Mouse (Mus musculus): ENCODE measurements around the gene Fam171a2. TPM values are rescaled to one million over a fixed set of nuclear protein-coding genes. Genes with fewer than 3 reads are reported as not detected.

Gene Fam171a2
- polyA plus RNA-seq, 1 experiment from 2014 or later = 8.8 TPM

DNA sequence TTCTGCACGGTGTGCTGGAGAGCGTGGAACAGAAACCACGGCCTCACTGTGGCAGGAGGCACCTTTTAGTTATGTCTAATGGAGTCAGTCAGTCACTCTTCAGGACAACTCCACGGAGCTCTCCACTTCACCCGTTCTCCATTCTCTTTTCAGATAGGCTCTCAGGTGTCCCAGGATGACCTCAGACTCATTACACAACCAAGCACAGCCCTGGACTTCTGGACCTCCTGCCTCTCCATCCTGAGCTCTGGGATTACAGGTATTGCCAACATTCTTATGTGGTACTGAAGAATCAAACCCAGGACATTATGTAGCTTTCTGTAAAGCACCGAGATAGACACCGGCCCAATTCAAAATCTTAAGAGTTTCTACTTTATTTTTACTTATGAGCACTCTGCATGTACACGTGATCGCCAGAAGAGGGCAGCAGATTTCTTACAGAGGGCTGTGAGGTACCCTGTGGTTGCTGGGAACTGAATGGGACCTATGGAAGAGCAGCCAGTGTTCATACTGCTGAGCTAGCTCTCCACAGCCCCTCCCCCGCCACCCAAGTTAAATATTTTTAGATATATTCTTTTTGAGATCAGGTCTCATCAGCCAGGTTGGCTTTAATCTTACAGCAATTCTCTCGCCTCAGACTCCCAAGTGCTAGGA is 39.4 kb upstream of the Fam171a2 start:
- H3K9ac ChIP-seq (replicated peaks; ENCODE audit: low read length) = no peak overlapping the region
- DNase-seq (ENCODE audit: low spot score) = peak; percentile 83
- no peaks in the 10 kb centered on the region for H3K9me3 ChIP-seq (replicated peaks; ENCODE audit: control insufficient read depth, low read length)
- no peak overlapping the region for H3K4me3 ChIP-seq (ENCODE audit: low read depth, low read length)
- H3K4me1 ChIP-seq (ENCODE audit: control insufficient read depth, insufficient read depth, low read length) = no peaks in the 10 kb centered on the region
- 73% methylated on average over 11 of the region's 11 CpGs for WGBS
- H3K27me3 ChIP-seq (ENCODE audit: control insufficient read depth, insufficient read depth, low read length) = no peaks in the 10 kb centered on the region
- no peak overlapping the region for H3K27ac ChIP-seq (replicated peaks; ENCODE audit: low read depth, low read length)
- H3K4me2 ChIP-seq (ENCODE audit: low read depth, low read length) = no peak overlapping the region
- no peak; the same call in 1 of the 2 replicates for ATAC-seq (replicated peaks; ENCODE audit: insufficient number of reproducible peaks, low FRiP score, low TSS enrichment, low read depth)
- no peaks in the 10 kb centered on the region; the same call in 1 of the 2 replicates for H3K36me3 ChIP-seq (replicated peaks; ENCODE audit: control insufficient read depth, insufficient read depth, low read depth, low read length)

DNA sequence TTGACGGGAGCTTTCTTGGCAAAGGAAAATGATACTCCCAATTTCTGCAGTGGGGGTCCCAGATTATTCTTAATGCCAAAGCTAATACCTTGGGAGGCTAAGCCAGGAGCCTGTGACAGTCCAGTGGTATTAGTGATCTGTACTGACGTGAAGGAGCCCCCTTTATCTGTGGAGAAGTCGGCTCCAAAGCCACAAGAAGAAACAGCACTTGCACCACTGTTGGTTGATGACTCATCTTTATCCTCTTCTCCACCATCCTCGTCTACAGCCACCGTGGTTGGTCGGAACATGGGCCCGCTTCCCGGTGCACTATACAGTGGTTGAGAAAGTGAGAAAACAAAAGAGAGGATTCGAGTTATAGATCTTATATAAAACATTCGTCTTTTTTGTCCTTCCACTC is 34.3 kb upstream of the Fam171a2 start:
- Histone ChIP-seq H3K9ac (replicated peaks; ENCODE audit: low read length) (no peak overlapping the region), H3K36me3 (replicated peaks; ENCODE audit: control insufficient read depth, insufficient read depth, low read depth, low read length) (peaks cover 17% of the 10 kb centered on the region), H3K4me2 (ENCODE audit: low read depth, low read length) (no peak overlapping the region), H3K27me3 (ENCODE audit: control insufficient read depth, insufficient read depth, low read length) (no peaks in the 10 kb centered on the region), H3K27ac (replicated peaks; ENCODE audit: low read depth, low read length) (no peak overlapping the region), H3K4me3 (ENCODE audit: low read depth, low read length) (no peak overlapping the region), H3K9me3 (replicated peaks; ENCODE audit: control insufficient read depth, low read length) (no peaks in the 10 kb centered on the region), H3K4me1 (ENCODE audit: control insufficient read depth, insufficient read depth, low read length) (no peaks in the 10 kb centered on the region)
- 92% methylated on average over 10 of the region's 10 CpGs for WGBS
- ATAC-seq (replicated peaks; ENCODE audit: insufficient number of reproducible peaks, low FRiP score, low TSS enrichment, low read depth) (no peak), DNase-seq (ENCODE audit: low spot score) (no peak)

- H3K4me2 ChIP-seq (ENCODE audit: low read depth, low read length) = no peak overlapping the region
- no peak overlapping the region for H3K27ac ChIP-seq (replicated peaks; ENCODE audit: low read depth, low read length)
- 85% methylated on average over 4 of the region's 4 CpGs for WGBS
- ATAC-seq (replicated peaks; ENCODE audit: insufficient number of reproducible peaks, low FRiP score, low TSS enrichment, low read depth) (no peak), DNase-seq (ENCODE audit: low spot score) (no peak)
- no peak overlapping the region for H3K9ac ChIP-seq (replicated peaks; ENCODE audit: low read length)
- no peaks in the 10 kb centered on the region for H3K4me1 ChIP-seq (ENCODE audit: control insufficient read depth, insufficient read depth, low read length)
- peaks cover 17% of the 10 kb centered on the region for H3K36me3 ChIP-seq (replicated peaks; ENCODE audit: control insufficient read depth, insufficient read depth, low read depth, low read length)
- H3K27me3 ChIP-seq (ENCODE audit: control insufficient read depth, insufficient read depth, low read length) = no peaks in the 10 kb centered on the region
- H3K4me3 ChIP-seq (ENCODE audit: low read depth, low read length) = no peak overlapping the region
- H3K9me3 ChIP-seq (replicated peaks; ENCODE audit: control insufficient read depth, low read length) = no peaks in the 10 kb centered on the region
Measured at GRCm38 (mm10) chr11:102480897-102481296, 33.4 kb upstream of the Fam171a2 start.

GRCm38 (mm10) chr11:102480111-102480510 is 32.6 kb upstream of the Fam171a2 start:
- 97% methylated on average over 15 of the region's 15 CpGs for WGBS
- H3K36me3 ChIP-seq (replicated peaks; ENCODE audit: control insufficient read depth, insufficient read depth, low read depth, low read length) = peaks cover 17% of the 10 kb centered on the region
- ATAC-seq (replicated peaks; ENCODE audit: insufficient number of reproducible peaks, low FRiP score, low TSS enrichment, low read depth) = no peak

DNA sequence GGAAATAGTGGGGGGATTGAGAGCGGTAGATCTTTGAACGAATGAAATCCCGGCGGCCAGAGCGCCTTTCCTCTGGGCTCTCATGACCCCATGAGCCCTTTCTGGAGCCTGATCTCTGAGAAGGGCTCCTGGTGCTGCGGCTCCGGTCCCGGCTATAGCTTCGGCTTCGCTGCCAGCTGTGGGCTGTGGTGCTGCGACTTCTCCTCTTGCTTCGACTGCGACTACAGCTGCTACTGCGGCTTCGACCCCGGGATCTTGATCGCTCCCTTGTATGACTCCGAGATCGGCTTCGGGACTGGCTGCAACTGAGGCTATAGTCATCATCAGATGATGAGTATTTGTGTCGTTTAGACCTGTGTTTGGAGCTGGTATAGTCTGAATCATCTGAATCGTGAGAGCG is 32.1 kb upstream of the Fam171a2 start:
- H3K36me3 ChIP-seq (replicated peaks; ENCODE audit: control insufficient read depth, insufficient read depth, low read depth, low read length) = peaks cover 17% of the 10 kb centered on the region
- ATAC-seq (replicated peaks; ENCODE audit: insufficient number of reproducible peaks, low FRiP score, low TSS enrichment, low read depth) (no peak), DNase-seq (ENCODE audit: low spot score) (no peak)
- H3K4me2 ChIP-seq (ENCODE audit: low read depth, low read length) = no peak overlapping the region
- no peaks in the 10 kb centered on the region for H3K4me1 ChIP-seq (ENCODE audit: control insufficient read depth, insufficient read depth, low read length)
- 96% methylated on average over 23 of the region's 23 CpGs for WGBS
- no peak overlapping the region for H3K4me3 ChIP-seq (ENCODE audit: low read depth, low read length)
- H3K27ac ChIP-seq (replicated peaks; ENCODE audit: low read depth, low read length) = no peak overlapping the region
- no peak overlapping the region for H3K9ac ChIP-seq (replicated peaks; ENCODE audit: low read length)
- no peaks in the 10 kb centered on the region for H3K9me3 ChIP-seq (replicated peaks; ENCODE audit: control insufficient read depth, low read length)
- no peaks in the 10 kb centered on the region for H3K27me3 ChIP-seq (ENCODE audit: control insufficient read depth, insufficient read depth, low read length)

More at GRCm38 (mm10) chr11:102480111-102480510, 32.6 kb upstream of the Fam171a2 start:
- Histone ChIP-seq H3K4me1 (ENCODE audit: control insufficient read depth, insufficient read depth, low read length) (no peaks in the 10 kb centered on the region), H3K27me3 (ENCODE audit: control insufficient read depth, insufficient read depth, low read length) (no peaks in the 10 kb centered on the region), H3K4me3 (ENCODE audit: low read depth, low read length) (no peak overlapping the region), H3K9ac (replicated peaks; ENCODE audit: low read length) (no peak overlapping the region), H3K4me2 (ENCODE audit: low read depth, low read length) (no peak overlapping the region), H3K9me3 (replicated peaks; ENCODE audit: control insufficient read depth, low read length) (no peaks in the 10 kb centered on the region), H3K27ac (replicated peaks; ENCODE audit: low read depth, low read length) (no peak overlapping the region)
- no peak for DNase-seq (ENCODE audit: low spot score)

DNA sequence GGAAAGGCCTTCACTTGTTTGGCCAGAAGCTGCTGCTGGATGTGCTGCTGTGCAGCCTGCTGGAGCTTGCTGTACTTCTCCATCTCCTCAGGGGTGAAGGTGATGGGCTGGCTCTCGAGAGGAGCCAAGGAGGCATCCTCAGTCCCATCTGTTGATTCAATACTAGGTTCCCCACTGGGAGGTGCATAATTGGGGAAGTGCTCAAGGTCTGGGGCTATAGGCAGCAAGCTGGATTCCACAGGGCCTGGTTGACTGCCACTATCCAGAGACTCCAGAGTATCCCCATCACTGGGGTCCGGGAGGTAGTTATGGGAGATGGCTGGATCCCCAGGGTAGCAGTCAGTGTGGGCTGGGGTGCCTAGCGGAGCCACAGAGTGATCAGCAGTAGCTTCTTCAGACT is 31.2 kb upstream of the Fam171a2 start:
- 94% methylated on average over 3 of the region's 3 CpGs for WGBS
- Histone ChIP-seq H3K9me3 (replicated peaks; ENCODE audit: control insufficient read depth, low read length) (no peaks in the 10 kb centered on the region), H3K4me3 (ENCODE audit: low read depth, low read length) (no peak overlapping the region), H3K9ac (replicated peaks; ENCODE audit: low read length) (no peak overlapping the region), H3K4me2 (ENCODE audit: low read depth, low read length) (no peak overlapping the region), H3K4me1 (ENCODE audit: control insufficient read depth, insufficient read depth, low read length) (no peaks in the 10 kb centered on the region), H3K27ac (replicated peaks; ENCODE audit: low read depth, low read length) (no peak overlapping the region), H3K27me3 (ENCODE audit: control insufficient read depth, insufficient read depth, low read length) (no peaks in the 10 kb centered on the region), H3K36me3 (replicated peaks; ENCODE audit: control insufficient read depth, insufficient read depth, low read depth, low read length) (peaks cover 17% of the 10 kb centered on the region)
- no peak for ATAC-seq (replicated peaks; ENCODE audit: insufficient number of reproducible peaks, low FRiP score, low TSS enrichment, low read depth)
- DNase-seq (ENCODE audit: low spot score) = no peak

DNA sequence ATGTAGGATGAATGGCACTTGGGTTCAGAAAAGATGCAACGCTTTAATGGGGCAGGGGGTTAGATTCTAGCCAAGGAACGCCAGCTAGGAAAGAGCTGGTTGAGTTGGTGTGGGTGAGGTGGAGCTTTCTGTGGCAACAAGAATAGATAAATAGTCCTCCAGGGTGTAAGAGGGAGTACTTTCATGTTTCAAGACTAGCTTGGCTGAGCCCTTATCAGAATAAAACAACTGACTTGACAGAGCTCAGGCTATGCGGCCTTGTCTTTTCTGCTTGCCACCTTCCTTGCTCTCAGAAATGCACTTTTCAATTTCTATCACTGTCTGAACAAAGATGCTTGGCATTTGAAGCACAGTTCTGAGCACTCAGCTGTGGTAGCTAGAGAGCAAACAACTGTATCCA is 27.5 kb upstream of the Fam171a2 start:
- DNase-seq (ENCODE audit: low spot score) = no peak
- Histone ChIP-seq H3K4me3 (ENCODE audit: low read depth, low read length) (no peak overlapping the region), H3K9me3 (replicated peaks; ENCODE audit: control insufficient read depth, low read length) (no peaks in the 10 kb centered on the region), H3K4me1 (ENCODE audit: control insufficient read depth, insufficient read depth, low read length) (no peaks in the 10 kb centered on the region), H3K4me2 (ENCODE audit: low read depth, low read length) (no peak overlapping the region), H3K36me3 (replicated peaks; ENCODE audit: control insufficient read depth, insufficient read depth, low read depth, low read length) (peaks cover 12% of the 10 kb centered on the region), H3K27ac (replicated peaks; ENCODE audit: low read depth, low read length) (no peak overlapping the region), H3K27me3 (ENCODE audit: control insufficient read depth, insufficient read depth, low read length) (no peaks in the 10 kb centered on the region), H3K9ac (replicated peaks; ENCODE audit: low read length) (no peak overlapping the region)
- WGBS = 91% methylated on average over 3 of the region's 3 CpGs
- no peak for ATAC-seq (replicated peaks; ENCODE audit: insufficient number of reproducible peaks, low FRiP score, low TSS enrichment, low read depth)

GRCm38 (mm10) chr11:102469648-102470357 is 22.3 kb upstream of the Fam171a2 start, which contains the start of gene Itga2b:
TSS of gene Itga2b (minus strand) at chr11:102470122.
- ATAC-seq (replicated peaks; ENCODE audit: insufficient number of reproducible peaks, low FRiP score, low TSS enrichment, low read depth) = no peak
- 62% methylated on average over 11 of the region's 11 CpGs for WGBS
- DNase-seq (ENCODE audit: low spot score) = no peak
- no peaks in the 10 kb centered on the region for H3K27me3 ChIP-seq (ENCODE audit: control insufficient read depth, insufficient read depth, low read length)
- H3K4me2 ChIP-seq (ENCODE audit: low read depth, low read length) = no peak within 1 kb of the TSS
- no peak within 1 kb of the TSS for H3K4me3 ChIP-seq (ENCODE audit: low read depth, low read length)
- H3K4me1 ChIP-seq (ENCODE audit: control insufficient read depth, insufficient read depth, low read length) = peaks cover 4% of the 10 kb centered on the region
- no peak within 1 kb of the TSS for H3K9ac ChIP-seq (replicated peaks; ENCODE audit: low read length)
- no peaks in the 10 kb centered on the region for H3K36me3 ChIP-seq (replicated peaks; ENCODE audit: control insufficient read depth, insufficient read depth, low read depth, low read length)
- H3K9me3 ChIP-seq (replicated peaks; ENCODE audit: control insufficient read depth, low read length) = no peaks in the 10 kb centered on the region
- H3K27ac ChIP-seq (replicated peaks; ENCODE audit: low read depth, low read length) = no peak within 1 kb of the TSS

Data from embryonic facial prominence, embryonic 11.5 days (tissue).